Mouse (Mus musculus) monocyte, adult 5-6 weeks (primary cell): ENCODE measurements around the gene Phlpp1. TPM values are rescaled to one million over a fixed set of nuclear protein-coding genes. Genes with fewer than 3 reads are reported as not detected.
A peak's percentile ranks its signal among the peaks of the same experiment; 100 is the strongest.

Experiments used
- ATAC-seq: fragments of 153-309, 156-312 bp; replicated peaks from 2 replicates; pipeline ENCODE4 v1.8.0; 2017; ENCODE audit warnings: mild to moderate bottlenecking; ENCODE audit not compliant: low TSS enrichment, insufficient number of reproducible peaks, severe bottlenecking, poor library complexity, low FRiP score
- total RNA-seq: library from RNA; stranded (forward); fragments of 200-1000, 200-491, 200-594 nt; gene quantifications from 3 replicates; pipeline ENCODE4 v1.2.3, GENCODE M21; 2017

Phlpp1 gene
- total RNA-seq, 1 experiment from 2014 or later, result 12.1 TPM

DNA sequence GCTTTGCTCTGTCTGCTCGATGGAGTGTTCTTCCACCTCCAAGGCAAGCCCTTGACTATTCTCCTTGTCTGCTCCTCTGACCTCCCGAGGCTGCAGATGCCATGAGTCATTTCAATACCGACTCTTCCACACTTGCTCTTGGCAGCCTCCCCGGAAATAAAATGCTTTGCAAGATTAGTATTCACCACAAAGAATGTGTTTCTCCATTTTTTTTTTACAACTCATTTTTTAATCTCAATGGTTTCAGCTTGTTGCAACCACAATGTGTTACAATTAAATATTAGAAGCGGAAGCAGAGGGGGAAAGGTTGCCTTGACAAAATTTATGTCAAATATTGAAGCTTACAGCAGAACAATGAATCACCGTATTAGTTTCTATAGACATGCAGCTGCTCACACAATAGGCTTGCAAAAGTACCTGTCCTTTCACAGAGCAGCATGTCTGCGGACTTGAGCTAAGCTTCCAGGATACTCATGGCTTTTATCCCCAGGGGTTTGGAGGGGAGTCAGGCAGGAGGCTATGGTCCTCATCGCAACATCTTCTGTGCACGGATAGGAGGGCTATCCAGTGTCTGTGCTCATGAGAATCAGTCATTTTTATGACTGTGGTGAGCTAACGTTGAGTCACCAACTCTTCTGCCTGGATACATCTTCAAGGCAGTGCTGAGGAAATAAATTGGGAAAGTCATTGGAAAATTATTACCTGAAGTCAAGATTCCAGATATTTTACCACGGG lies 229.5 kb downstream of the Phlpp1 start:
- no peak for ATAC-seq

DNA sequence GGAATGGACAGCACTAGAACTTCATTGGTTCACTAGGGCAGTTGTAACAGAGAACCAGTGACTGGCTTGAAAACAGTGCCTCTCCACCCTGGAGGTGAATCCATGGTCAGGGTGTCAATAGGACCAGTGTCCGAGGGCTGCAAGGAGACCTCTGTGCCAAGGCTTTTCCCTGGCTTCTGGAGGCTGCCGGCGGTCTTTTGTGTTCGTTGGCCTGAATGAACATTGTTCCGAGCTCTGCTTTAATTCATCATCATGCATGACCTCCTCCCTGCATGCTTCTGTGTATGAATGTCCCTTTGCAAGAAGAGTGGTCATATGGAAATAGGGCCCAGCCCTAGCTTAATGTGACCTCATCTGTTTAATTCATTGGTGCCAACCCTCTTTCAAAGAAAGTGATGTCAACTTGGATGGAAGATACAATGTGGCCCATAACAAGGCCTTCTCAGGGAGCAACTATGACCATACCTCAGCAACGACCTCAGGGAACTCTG lies 231.5 kb downstream of the Phlpp1 start:
- ATAC-seq, result no peak

DNA sequence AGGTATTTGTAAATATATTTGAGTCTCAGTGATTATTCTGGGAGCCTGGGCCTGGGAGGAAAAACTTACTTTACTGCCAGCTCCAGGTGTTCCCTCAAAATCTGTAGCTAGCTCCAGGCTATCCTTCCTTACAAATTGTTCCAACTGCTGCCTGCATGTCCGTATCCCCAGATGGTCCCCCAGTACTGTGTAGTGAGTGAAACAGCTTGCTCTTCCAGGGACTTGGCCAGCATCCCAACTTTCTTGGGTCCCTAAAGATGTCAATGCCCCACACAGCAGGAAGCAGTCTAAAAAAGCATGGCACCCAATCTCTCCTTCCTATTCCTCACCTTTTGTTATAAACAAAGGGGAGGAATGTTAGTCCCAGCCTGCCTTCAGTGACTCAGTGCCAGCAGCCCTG lies 235.3 kb downstream of the Phlpp1 start:
- no peak for ATAC-seq

DNA sequence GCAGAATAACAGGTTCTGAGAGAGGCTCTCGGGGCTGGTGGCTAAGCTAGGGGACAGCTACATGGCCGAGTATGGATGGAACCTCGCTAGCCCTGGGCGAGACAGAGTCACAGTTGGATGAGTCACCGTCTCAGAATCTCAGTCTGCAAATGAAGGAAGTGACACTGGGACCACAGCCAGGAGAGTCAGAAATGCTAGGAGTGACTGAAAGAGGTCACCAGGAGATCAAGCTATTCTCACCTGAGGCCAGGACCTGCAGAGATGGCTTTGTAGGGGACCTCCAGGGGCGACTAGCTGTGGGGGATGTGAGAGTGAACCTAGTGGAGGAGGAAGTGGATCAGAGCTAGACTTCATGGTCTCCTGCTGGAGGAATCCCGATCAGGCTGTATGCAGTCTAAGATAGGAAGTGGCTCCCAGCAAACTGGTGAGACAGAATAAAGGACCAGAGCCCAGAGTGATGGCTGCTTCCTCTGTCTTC lies 236.4 kb downstream of the Phlpp1 start:
- peak; percentile 72 for ATAC-seq

DNA sequence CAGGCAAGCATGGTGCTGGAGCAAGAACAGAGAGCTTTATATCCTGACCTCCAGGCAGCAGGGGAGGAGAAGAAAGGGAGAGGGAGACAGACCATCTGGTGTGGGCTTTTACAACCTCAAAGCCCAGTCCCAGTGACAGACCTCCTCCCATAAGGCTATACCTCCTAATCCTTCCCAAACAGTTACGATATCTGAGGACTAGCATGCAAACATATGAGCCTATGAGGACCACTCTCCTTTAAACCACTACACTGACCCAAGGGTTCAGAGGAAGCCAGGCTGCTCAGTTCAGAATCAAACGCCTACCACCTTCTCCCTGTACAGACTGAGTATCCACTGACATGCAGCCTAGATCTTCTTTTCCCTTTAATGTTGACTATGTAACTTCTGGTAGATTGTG lies 239.3 kb downstream of the Phlpp1 start:
- no peak for ATAC-seq

DNA sequence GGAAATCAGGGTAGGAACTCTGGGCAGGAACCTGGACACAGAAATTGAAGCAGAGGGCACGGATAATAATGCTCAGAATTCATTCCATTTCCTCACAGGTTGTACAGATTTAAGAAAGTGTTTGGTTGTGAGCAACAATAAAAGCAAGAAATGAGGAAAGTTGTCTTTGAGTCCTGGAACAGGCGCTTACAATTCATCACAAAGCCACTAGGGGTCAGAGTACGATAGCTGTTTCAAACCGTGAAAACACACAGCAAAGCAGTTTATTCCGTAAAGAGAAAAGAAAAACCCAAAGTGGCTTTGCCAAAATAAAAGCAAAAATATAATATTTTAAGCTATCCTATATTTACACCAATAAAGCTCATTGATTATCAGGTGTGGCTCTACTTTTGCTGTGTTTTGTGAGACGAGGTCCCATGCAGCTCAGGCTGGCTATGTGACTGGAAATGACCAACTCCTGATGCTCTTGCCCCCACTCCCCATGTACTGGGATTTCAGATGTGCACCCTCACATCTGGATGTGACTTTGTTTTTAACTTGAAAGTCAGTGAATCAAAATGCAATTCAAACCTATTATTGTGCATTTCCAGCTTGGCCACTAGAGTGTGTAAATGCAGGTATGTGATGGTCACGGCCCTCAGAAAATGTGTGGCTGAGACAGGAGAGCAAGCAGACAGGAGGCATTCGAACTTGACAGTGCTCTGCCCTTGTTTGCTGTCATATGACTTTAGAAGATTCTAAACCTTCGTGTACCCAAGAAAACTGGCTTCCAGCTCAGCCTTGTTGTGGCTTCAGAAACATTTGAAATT lies 253.8 kb downstream of the Phlpp1 start:
- no peak for ATAC-seq

DNA sequence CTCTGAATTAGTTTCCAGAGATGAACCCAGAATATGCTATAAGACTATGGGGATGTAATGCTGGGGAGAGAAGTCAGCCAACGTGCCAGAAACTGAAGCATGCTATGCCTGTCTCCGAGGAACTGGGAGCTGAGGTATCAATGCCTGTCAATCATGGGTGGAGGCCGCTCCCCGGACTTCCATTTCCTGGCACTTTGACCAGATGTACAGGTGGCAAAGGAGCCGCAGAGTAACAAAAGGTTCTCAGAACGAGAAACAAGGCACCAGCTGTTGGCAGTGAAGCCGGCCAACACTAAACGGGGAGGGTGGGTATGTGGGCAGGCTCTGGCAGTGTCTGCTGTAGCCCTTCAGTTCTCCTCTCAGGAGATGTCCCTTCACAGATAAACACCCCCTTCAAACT lies 256.6 kb downstream of the Phlpp1 start:
- ATAC-seq, result no peak

DNA sequence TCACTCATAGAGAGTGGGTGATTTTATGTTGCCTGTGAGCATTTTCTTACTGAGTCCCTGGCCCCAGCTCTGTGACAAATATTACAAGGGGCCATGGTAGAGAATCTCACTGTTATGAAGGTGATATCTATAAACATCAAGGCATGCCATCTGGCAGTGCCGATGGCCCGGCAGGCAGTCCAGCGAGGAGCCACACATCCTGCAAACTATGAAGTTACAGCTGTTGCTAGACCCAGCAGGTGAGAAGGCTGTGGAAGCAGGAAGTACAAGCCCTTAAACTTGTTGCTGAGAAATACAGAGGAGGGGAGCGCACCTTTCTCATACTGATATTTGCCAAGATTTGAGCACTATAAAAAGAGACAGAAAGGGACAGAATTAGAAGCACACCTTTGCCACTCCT lies 257.0 kb downstream of the Phlpp1 start:
- ATAC-seq, result no peak

DNA sequence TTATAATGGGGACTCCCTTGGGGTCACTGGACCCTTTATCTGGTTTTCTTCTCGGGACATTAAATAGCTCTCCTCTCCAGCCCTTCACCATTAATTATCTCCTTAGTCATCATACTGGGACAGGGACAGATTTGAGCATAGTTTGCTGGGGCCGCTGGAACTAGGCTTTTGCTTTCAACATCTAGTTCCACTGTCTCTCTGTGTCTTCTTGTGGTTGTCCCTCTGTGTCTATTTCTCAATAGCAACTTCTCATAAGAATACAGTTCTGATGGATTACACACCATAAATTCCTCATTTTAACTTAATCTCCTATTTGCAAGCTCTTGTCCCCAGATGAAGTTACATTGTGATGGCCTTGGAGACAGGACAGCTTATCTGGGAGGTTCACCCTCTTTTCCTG lies 262.0 kb downstream of the Phlpp1 start:
- ATAC-seq, result no peak

Other genes with a start within 250 kb of the Phlpp1 start
- 40.5 to 52.4 TPM (median 42.4 TPM) in 3 replicates for gene Zcchc2, start 181.3 kb upstream of the Phlpp1 start, total RNA-seq